Mouse (Mus musculus): Measurements from ENCODE around the gene Cd209d. TPM values are rescaled to one million over a fixed set of nuclear protein-coding genes. Genes with fewer than 3 reads are reported as not detected.
"Not testable (repeated sequence)": the region's sequence is repeated elsewhere in the genome, so short reads cannot be mapped to it uniquely, and the experiment has no call there.

Gene Cd209d
- polyA plus RNA-seq (2011; ENCODE audit: insufficient read length, low read depth, missing spikeins), result not detected in 2 replicates

DNA sequence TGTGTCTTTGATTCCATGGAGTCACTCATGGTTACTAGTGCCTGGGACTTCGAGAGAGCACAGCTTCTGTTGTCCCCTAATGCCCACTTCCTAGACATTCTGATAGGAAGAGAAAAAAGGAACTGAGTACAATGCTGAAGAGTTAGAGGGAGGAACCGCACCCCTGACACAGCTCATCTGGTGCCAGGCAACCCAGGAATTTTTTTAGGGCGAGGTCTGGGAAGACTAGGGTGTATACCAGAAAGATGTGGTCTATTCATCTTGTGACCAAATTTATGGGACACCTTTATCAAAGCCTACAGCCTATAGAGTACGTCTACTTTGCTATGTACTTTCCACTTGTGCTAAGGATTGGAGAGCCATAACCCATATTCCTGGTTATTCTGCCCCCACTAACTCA is at the start of gene Cd209d:
Cd209d (minus strand) TSS at position 101 of the 400 bp plus-strand sequence.
- no peaks in the 10 kb centered on the region for H3K4me1 ChIP-seq (ENCODE audit: control insufficient read depth, insufficient read depth, low read length)
- H3K4me3 ChIP-seq (ENCODE audit: insufficient read depth, low read length), result no peak within 1 kb of the TSS
- H3K27ac ChIP-seq (ENCODE audit: insufficient read depth, low read length), result no peak within 1 kb of the TSS
- TF ChIP-seq POLR2A (IDR thresholded peaks at IDR 0.05; ENCODE audit: low read depth, low read length) (no peak), CTCF (IDR thresholded peaks at IDR 0.05; ENCODE audit: borderline replicate concordance, insufficient read depth, low read length) (no peak)

DNA sequence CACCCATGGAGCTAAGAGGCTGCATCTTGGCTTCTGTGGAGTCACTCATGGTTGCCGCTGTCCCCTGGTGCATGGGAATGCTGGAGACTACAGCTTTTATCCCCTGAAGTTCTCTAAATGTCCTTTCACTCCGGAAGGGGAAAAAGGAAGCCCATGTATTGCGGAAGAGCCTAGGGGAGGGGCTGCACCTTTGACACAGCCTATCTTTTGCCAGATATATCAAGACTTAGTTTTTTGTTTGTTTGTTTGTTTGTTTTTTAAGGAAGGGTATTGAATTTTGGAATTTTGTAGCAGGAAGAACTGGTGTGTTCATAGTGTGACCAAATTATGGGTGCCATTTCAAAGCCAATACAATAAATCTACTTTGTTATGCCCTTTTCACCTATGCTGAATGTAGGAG is 48.4 kb upstream of the Cd209d start, which contains the start of gene Cd209b:
Cd209b (minus strand) TSS at position 101 of the 400 bp plus-strand sequence.
- TF ChIP-seq CTCF (IDR thresholded peaks at IDR 0.05; ENCODE audit: borderline replicate concordance, insufficient read depth, low read length) (no peak), POLR2A (IDR thresholded peaks at IDR 0.05; ENCODE audit: low read depth, low read length) (no peak)
- Histone ChIP-seq H3K27ac (ENCODE audit: insufficient read depth, low read length) (no peak within 1 kb of the TSS), H3K4me1 (ENCODE audit: control insufficient read depth, insufficient read depth, low read length) (no peaks in the 10 kb centered on the region), H3K4me3 (ENCODE audit: insufficient read depth, low read length) (no peak within 1 kb of the TSS)

DNA sequence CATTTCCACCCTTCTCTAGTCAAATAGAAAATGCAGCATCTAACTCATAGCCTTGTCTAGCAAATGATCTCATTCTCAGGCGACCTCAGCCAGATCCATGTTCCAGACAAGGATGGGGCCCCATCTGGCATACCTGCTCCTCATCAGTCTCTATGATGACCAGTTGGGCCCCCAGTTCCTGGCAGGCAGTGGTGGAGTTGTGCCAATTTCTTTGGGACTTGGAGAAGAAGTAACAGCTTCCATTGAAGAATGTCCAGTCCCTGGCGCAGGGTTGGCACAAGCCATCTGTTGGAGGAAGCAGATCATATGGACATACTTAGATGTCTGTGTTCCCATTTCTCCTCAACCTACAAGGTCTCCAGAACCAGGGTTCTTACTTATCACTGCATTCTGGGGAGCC is 2.2 kb downstream of the Cd209d start:
- no peaks in the 10 kb centered on the region for H3K4me1 ChIP-seq (ENCODE audit: control insufficient read depth, insufficient read depth, low read length)
- TF ChIP-seq POLR2A (IDR thresholded peaks at IDR 0.05; ENCODE audit: low read depth, low read length) (no peak), CTCF (IDR thresholded peaks at IDR 0.05; ENCODE audit: borderline replicate concordance, insufficient read depth, low read length) (no peak)

DNA sequence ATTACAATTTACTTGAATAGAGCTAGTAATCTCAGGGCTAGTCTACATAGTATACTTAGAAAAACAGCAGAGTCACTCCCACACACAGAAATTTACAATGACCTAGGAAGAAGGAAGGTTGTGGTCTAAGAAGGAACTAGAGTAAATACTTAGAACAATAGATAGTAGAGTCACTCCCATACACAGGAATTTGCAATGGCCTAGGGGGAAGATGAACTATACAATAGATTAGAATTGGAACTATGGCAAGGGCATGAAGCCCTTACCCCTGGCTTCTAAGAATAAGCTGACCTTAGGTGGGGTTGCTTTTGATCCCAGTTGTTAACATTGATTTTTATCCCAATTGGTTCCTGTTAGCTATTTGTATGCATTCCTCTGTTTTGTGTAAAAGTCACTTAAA is 15.6 kb downstream of the Cd209d start:
- H3K27ac ChIP-seq (ENCODE audit: insufficient read depth, low read length); H3K4me3 ChIP-seq (ENCODE audit: insufficient read depth, low read length); H3K4me1 ChIP-seq (ENCODE audit: control insufficient read depth, insufficient read depth, low read length): not testable (repeated sequence)

More for the DNA sequence above, 2.2 kb downstream of the Cd209d start:
- H3K27ac ChIP-seq (ENCODE audit: insufficient read depth, low read length), result no peak overlapping the region
- H3K4me3 ChIP-seq (ENCODE audit: insufficient read depth, low read length), result no peak overlapping the region

- TF ChIP-seq POLR2A (IDR thresholded peaks at IDR 0.05; ENCODE audit: low read depth, low read length) (no peak), CTCF (IDR thresholded peaks at IDR 0.05; ENCODE audit: borderline replicate concordance, insufficient read depth, low read length) (no peak)
- Histone ChIP-seq H3K27ac (ENCODE audit: insufficient read depth, low read length) (no peak within 1 kb of the TSS), H3K4me3 (ENCODE audit: insufficient read depth, low read length) (no peak within 1 kb of the TSS), H3K4me1 (ENCODE audit: control insufficient read depth, insufficient read depth, low read length) (no peaks in the 10 kb centered on the region)
These were observed 24.1 kb downstream of the Cd209d start, which contains the start of gene Cd209e for GRCm38 (mm10) chr8:3854209-3854608. Gene Cd209e (minus strand): TSS chr8:3854309.

Other genes starting within 250 kb of the Cd209d start
- 29.7 and 34.7 TPM in 2 replicates for gene Stxbp2, start 247.6 kb downstream of the Cd209d start, polyA plus RNA-seq (2011; ENCODE audit: insufficient read length, low read depth, missing spikeins)
- gene Retn, start 222.8 kb downstream of the Cd209d start, polyA plus RNA-seq (2011; ENCODE audit: insufficient read length, low read depth, missing spikeins), result not detected in 2 replicates
- not detected in 2 replicates for gene Mcemp1, start 212.8 kb downstream of the Cd209d start, polyA plus RNA-seq (2011; ENCODE audit: insufficient read length, low read depth, missing spikeins)
- 2.7 and 3.3 TPM in 2 replicates for gene Fcor, start 206.2 kb downstream of the Cd209d start, polyA plus RNA-seq (2011; ENCODE audit: insufficient read length, low read depth, missing spikeins)
- 15.7 and 16.6 TPM in 2 replicates for gene Trappc5, start 202.3 kb downstream of the Cd209d start, polyA plus RNA-seq (2011; ENCODE audit: insufficient read length, low read depth, missing spikeins)
- not detected in 2 replicates for gene Fcer2a, start 184.4 kb downstream of the Cd209d start, polyA plus RNA-seq (2011; ENCODE audit: insufficient read length, low read depth, missing spikeins)
- gene Clec4g, start 157.9 kb downstream of the Cd209d start, polyA plus RNA-seq (2011; ENCODE audit: insufficient read length, low read depth, missing spikeins), result not detected in 2 replicates
- not detected in 2 replicates for gene Cd209a, start 129.6 kb downstream of the Cd209d start, polyA plus RNA-seq (2011; ENCODE audit: insufficient read length, low read depth, missing spikeins)
- not detected in 2 replicates for gene Cd209e, start 24.2 kb downstream of the Cd209d start, polyA plus RNA-seq (2011; ENCODE audit: insufficient read length, low read depth, missing spikeins)
- not detected in 2 replicates for gene Cd209b, start 48.3 kb upstream of the Cd209d start, polyA plus RNA-seq (2011; ENCODE audit: insufficient read length, low read depth, missing spikeins)
- not detected in 2 replicates for gene Cd209c, start 76.2 kb upstream of the Cd209d start, polyA plus RNA-seq (2011; ENCODE audit: insufficient read length, low read depth, missing spikeins)
- gene Cd209f, start 227.3 kb upstream of the Cd209d start, polyA plus RNA-seq (2011; ENCODE audit: insufficient read length, low read depth, missing spikeins), result not detected in 2 replicates